Mouse (Mus musculus) liver, adult 2 months (tissue): ENCODE measurements at regions not wholly inside any gene's neighbourhood (a gene's known extent, or its start where the extent isn't known, plus 50 kb on each side); places are given as distances from the start of the nearest gene placed in this dataset.

ENCODE experiments used
- CTCF ChIP-seq: fragments of 200-500 bp; IDR thresholded peaks from 2 replicates; pipeline ENCODE4 v1.5.1; 2011; ENCODE audit warnings: low read depth, low read length, control low read depth
- POLR2A ChIP-seq: fragments of 200-500 bp; IDR thresholded peaks from 2 replicates; pipeline ENCODE4 v1.6.1; 2011; ENCODE audit warnings: low read length, control low read depth; ENCODE audit not compliant: insufficient read depth; ENCODE audit errors: extremely low read depth

DNA sequence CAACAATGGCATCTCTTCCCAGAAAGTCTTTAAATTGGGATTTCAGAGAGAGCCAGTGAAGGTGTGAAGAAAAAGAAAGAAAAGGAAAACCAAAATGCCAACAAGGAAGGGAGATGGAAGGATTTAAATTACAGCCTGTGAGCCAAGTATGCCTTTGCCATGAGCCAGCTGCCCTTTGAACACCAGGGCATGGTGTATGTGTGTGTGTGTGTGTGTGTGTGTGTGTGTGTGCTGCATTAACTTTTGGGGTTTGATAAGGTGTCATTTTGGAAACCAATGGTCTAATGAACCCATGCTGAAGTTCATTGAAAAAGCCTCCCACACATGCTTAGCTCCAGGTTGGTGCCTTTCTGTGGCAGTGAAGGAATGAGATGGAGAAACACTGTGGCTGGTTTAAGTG lies 85.2 kb upstream of the Rai14 start:
- no peak for TF ChIP-seq CTCF
- no peak for TF ChIP-seq POLR2A
